Mouse (Mus musculus): ENCODE measurements around the gene Mta3.
A peak's percentile ranks its signal among the peaks of the same experiment; 100 is the strongest.
"Not testable (repeated sequence)": the region's sequence is repeated elsewhere in the genome, so short reads cannot be mapped to it uniquely, and the experiment has no call there.

The Mta3 gene

DNA sequence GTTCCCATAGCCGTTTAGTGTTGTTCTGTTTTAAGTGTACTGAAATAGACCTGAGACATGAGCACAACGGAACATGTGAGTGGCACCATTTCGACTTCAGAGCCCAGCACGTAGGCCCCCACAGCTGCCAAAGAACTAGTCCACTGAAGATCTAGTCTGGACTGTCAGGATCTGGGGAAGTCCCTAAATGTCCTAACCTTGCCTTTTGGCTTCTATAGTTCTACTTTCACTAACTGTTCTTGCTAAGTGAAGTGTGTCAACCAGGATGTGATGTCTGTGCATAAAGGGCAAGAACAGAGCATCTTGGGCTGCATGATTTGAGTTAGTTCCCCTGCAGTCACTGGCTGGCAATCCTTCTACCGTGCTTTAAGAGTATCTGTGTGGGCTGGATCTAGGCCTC lies 144.9 kb downstream of the Mta3 start:
- DNase-seq: no peak

DNA sequence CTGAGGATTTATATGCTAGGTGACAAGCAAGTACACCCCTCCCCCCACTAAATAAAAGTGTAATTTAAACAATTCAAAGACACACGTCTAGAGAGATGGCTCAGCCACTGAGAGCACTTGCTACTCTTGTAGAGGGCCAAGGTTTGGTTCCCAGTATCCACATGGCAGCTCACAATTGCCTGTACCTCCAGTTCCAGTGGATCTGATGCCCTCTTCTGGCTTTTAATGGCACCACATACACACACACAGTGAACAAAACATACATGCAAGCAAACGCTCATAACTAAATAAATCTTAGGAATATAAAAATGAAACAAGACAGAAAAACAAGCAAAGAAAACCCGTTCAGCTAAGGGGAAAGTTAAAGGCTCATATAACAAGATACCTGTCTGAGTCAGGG lies 147.9 kb downstream of the Mta3 start:
- DNase-seq: no peak

DNA sequence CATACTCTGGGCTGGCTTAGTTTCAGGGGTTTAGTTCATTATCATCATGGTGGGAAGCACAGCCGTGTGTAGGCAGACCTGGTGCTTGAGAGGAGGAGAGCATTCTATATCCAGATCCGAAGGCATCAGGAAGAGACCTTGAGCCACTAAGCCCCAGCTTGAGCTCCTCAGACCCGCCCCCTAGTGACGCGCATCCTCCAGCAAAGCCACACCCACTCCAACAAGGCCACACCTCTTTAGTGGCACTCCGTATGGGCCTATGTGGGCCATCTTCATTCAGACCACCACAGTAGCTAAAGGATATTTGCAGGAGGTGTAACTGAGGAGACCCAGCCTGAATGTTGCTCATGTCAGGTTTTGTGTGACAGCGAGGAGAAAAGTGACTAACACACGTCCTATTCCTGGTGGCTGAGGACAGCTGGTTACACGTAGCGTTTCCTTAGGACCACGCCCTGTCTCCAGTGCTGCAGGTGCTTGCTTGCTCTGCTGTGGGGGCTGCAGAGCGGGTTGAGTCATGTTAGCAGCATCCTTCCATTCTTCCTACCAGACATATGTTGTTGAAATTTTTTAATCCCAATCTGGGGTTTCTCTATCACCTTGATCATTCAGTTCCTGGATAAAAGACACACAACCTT lies 148.4 kb downstream of the Mta3 start:
- DNase-seq: peak in 1 of 2 experiments; percentile 48

DNA sequence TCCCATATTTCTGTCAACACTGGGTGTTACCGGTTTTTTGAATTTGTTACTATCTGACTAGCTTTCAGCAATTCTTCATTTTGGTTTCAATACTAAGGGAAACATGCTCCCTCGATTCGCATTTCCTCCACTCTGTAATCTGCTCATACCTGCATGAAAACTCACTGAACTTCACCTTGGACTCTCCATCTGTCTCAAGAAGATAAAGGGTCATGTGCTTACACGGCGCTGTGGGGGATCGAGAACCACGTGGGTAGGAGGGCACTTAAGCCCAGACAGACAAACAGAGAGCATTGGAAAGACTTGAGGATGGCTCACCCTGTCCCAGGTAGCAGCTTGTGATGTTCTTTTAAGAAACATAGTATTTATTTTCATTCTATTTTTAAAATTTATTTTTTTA lies 152.4 kb downstream of the Mta3 start:
- no peak for DNase-seq

DNA sequence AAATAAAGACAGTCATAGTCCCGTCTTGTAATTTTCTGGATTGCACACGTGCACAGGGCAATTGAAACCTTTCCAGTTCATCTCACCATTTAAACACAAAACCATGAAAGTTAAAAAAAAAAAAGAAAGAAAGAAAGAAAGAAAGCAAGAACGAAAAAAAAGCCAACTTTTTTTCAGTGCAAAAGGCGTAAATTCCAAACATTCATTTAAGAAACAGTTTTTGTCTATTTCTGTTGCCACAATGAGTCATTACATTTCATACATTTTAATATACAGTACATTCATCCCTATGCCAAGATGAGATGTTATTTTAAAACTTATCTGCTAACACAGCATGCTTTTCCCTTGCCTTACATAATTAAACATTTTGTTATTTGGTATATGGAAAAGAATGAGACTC lies 153.7 kb downstream of the Mta3 start:
- DNase-seq: no peak

DNA sequence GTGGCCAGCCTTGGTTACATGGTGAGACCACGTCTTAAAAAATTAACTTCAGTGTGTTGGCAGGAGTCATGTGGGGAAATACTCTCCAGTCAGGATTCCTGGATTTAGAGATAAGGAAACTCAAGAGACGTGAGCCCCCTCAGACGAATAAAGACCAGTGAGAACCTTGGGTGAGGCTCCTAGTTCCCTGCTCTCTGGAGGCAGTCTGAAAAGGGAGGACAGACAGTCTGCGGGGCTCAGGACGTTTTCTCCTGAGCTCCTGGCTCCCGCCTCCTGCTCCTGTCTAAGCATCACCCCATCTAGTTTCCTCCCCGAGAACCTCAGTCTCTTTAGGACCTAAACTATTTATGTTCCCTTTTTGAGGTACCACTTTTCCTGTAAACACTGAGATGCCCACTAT lies 154.3 kb downstream of the Mta3 start:
- no peak for DNase-seq

DNA sequence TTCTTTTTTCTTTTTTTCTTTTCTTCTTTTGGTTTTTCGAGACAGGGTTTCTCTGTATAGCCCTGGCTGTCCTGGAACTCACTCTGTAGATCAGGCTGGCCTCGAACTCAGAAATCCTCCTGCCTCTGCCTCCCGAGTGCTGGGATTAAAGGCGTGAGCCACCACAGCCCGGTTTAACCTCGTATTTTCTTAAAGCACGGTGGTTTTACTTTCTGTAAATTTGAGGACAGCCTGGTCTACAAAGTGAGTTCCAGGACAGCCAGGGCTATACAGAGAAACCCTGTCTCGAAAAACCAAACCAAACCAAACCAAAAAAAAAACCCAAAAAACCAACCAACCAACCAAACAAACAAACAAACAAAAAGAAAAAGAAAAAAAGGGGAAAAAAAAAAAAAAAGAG lies 155.0 kb downstream of the Mta3 start:
- DNase-seq: not testable (repeated sequence)

DNA sequence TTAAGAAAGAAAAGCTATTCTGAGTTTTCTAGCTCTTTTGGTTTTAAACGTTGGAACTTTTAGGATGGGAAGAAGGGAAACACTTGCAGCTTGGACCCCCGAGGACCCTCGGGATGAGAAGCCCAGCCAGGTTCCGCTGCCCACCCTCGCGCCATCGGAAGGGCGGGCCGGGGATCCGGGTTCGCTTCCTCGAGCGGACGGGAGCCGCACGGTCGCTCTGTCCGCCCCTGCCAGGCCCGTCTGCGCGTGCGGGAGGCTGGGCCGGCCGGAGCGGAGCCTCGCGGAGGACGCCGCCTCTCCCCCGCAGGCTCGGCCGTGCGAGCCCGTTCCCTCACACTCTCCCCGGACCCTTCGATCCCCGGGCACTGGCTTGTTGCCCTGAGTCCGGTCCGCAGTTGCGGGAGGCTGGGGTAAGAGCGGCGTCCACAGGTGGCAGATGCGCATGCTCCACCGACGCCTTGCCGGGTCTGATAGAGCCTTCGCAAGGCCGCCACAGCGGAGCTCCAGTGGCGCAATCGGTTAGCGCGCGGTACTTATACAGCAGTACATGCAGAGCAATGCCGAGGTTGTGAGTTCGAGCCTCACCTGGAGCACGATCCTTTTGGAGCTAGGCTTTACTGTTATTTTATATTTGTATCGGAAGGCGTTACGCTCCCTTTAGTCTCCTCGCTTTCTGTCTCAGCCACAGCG lies 155.6 kb downstream of the Mta3 start:
- peak; percentile 95 to 96 for DNase-seq

DNA sequence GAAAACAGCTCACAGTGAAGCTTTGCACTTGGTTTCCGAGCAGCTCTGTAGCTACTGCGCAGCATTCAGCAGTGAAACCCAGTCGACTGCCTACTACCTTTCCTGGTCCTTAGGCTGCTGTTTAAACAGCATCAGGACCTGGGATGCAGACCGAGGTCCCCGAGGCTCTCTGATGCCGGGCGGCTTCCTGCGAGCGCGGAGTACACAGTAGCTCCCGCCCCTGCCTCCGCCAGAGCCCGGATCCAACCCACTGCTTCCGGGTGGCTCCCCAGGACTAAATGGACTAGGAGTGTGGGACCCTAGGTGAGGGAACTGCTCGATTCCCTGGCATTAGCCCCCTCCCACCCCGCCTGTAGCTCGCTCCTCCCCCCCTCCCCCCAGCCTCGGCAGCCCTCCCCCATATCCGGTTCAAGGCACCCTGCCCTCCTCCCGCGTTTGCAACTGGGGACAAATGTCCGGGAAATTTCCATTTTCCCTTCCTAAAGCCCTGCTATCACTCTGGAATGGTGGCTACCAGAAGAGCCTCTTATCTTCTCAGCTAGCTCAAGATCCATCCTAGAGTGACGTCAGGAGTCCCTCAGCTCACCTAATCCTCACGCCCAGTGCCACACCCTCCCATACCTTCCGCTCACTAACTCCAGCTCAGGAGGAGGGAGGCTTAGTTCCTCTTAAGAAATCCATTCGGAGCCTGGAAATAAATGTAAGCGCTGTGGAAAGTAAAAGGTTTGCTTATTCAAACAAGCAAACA lies 156.3 kb downstream of the Mta3 start:
- peak; percentile 66 to 80 for DNase-seq

DNA sequence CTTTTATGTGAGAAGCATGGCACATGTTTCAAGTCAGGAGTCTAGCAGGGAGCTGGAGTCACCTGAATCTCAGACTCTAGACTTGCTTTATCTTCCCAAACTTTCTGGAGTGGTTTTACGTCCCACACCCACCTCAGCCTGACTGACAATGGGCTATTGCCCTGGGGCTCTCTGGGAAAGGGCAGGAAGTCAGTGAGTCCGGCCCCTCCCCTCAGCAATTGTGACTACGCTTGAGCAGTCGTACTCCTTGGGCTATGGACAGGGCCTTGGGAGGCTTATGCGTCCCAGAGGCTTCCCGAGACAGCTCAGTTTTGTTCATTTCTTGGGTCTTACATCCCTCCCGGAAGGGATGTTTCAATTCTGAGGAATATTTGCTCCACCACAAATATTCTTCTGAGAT lies 159.4 kb downstream of the Mta3 start:
- no peak for DNase-seq

DNA sequence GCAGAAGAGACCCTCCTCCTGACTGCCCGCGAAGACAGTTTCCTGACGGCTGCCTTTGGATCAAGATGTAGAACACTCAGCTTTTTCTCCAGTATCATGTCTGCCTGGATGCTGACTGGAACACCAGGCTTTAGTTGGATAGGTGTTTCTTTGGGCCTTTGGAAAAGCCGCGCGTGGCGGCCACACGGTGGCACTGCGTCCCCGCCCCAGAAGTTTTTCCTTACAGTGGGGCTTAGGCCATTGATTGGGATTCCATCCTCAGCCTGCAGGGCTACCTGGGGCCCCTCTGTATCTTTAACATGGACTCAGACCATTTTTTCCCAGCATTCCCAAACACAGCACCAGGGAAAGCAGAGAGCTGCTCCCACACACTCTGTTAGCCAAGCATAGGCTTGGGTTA lies 160.6 kb downstream of the Mta3 start:
- DNase-seq: no peak

DNA sequence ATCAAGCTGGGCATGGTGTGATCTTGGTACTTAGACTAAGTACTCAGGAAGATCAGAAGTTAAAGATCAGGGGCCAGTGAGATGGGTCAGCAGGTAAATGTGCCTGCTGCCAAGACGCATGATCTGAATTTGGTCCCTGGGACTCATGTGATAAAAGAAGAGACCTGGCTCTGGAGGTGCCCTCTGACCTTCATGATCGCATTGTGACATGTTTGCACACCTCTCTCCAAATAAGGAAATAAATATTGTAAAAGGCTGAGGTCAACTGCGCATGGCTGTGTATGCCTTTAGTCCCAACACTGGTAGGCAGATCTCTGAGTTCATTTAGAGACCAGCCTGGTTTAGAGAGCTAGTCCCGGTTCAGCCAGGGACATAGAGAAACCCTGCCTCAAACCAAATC lies 164.4 kb downstream of the Mta3 start:
- DNase-seq: no peak
